Mouse (Mus musculus) hindbrain, embryonic 12.5 days (tissue): ENCODE data around the gene Ephx1. TPM values are rescaled to one million over a fixed set of nuclear protein-coding genes. Genes with fewer than 3 reads are reported as not detected.

Experiments used
- ATAC-seq: fragments of 200-750 bp; cut with Nextera tagmentation; 2 replicates; pipeline ENCODE4 v1.8.0; 2017; ENCODE audit warnings: moderate TSS enrichment; ENCODE audit not compliant: low FRiP score
- H3K27ac ChIP-seq: fragments of 300-500 bp; sonication (generic); 2 replicates; pipeline ENCODE4 v1.5.1; 2016; ENCODE audit warnings: mild to moderate bottlenecking
- H3K27me3 ChIP-seq: fragments of 300-500 bp; sonication (generic); 2 replicates; pipeline ENCODE4 v1.6.1; 2016; ENCODE audit warnings: mild to moderate bottlenecking
- H3K36me3 ChIP-seq: fragments of 300-500 bp; sonication (generic); 2 replicates; pipeline ENCODE4 v1.6.1; 2016; ENCODE audit warnings: mild to moderate bottlenecking
- H3K4me1 ChIP-seq: fragments of 300-500 bp; sonication (generic); 2 replicates; pipeline ENCODE4 v1.6.1; 2016
- H3K4me2 ChIP-seq: fragments of 300-500 bp; sonication (generic); replicated peaks from 2 replicates; pipeline ENCODE4 v1.6.1; 2016; ENCODE audit warnings: mild to moderate bottlenecking
- H3K4me3 ChIP-seq: fragments of 300-500 bp; sonication (generic); 2 replicates; pipeline ENCODE4 v1.5.1; 2016; ENCODE audit warnings: mild to moderate bottlenecking
- H3K9ac ChIP-seq: fragments of 300-500 bp; sonication (generic); 2 replicates; pipeline ENCODE4 v1.6.1; 2016; ENCODE audit warnings: mild to moderate bottlenecking, moderate library complexity
- H3K9me3 ChIP-seq: fragments of 300-500 bp; sonication (generic); replicated peaks from 2 replicates; pipeline ENCODE4 v1.6.1; 2016; ENCODE audit warnings: mild to moderate bottlenecking
- WGBS: fragments of 180-500 bp; shearing (Covaris S2); methylation state at CpG from one replicate; pipeline ENCODE4 v1.1.7; 2016; 5-methylcytosine and 5-hydroxymethylcytosine counted together
- polyA plus RNA-seq: library from polyadenylated mRNA; unstranded; fragments of >200 nt; fragmentation: Nextera tagmentation; extraction: Ambion mirVana; gene quantifications from 2 replicates; pipeline ENCODE4 v1.2.1, GENCODE M21; 2016

The Ephx1 gene
- polyA plus RNA-seq, result 2.1 and 2.4 TPM in 2 replicates

- H3K36me3 ChIP-seq, result no peaks in the 10 kb centered on the region
- peaks cover 14% of the 10 kb centered on the region for H3K4me1 ChIP-seq
- H3K27me3 ChIP-seq, result peaks cover 5% of the 10 kb centered on the region
- H3K4me2 ChIP-seq, result no peak within 1 kb of the TSS
- H3K9ac ChIP-seq, result no peak within 1 kb of the TSS
- H3K4me3 ChIP-seq, result no peak within 1 kb of the TSS
- H3K9me3 ChIP-seq, result no peaks in the 10 kb centered on the region
- ATAC-seq, result no peak
- H3K27ac ChIP-seq, result no peak within 1 kb of the TSS
- WGBS, result 61% methylated on average over 5 of the region's 5 CpGs
Measured at GRCm38 (mm10) chr1:181020756-181021487, at the start of gene Ephx1. TSS of gene Ephx1 (minus strand) at chr1:181020904.

GRCm38 (mm10) chr1:181069671-181070070 is 49.0 kb upstream of the Ephx1 start:
- 69% methylated on average over 11 of the region's 11 CpGs for WGBS
- H3K27ac ChIP-seq, result no peak overlapping the region
- no peak for ATAC-seq

DNA sequence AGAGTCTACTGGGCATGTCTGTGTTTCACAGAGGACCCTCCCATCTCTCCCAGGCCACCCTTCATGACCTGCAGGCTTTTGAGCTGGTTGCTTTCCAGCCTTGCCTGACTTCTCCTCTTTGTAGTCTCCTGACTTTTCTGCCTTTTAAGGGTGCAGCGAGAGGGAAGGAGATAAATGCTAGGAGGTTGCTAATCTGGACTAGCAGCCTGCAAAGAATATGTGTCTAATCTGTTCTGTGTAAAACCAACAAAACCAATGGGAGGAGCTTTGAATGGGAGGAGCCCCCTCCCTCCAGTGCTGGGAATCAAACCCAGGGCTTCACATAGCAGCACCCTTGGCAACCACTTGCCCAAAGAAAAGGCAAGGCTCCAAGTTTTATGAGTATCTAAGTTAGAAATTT is 47.6 kb upstream of the Ephx1 start:
- WGBS, result 72% methylated on average over 1 of the region's 1 CpGs
- Histone ChIP-seq H3K9me3 (no peaks in the 10 kb centered on the region), H3K27ac (no peak overlapping the region), H3K4me2 (no peak overlapping the region), H3K36me3 (no peaks in the 10 kb centered on the region), H3K9ac (no peak overlapping the region), H3K4me3 (no peak overlapping the region), H3K4me1 (no peaks in the 10 kb centered on the region), H3K27me3 (no peaks in the 10 kb centered on the region)
- ATAC-seq, result no peak

More at GRCm38 (mm10) chr1:181069671-181070070, 49.0 kb upstream of the Ephx1 start:
- H3K4me1 ChIP-seq, result no peaks in the 10 kb centered on the region
- H3K9ac ChIP-seq, result no peak overlapping the region
- no peak overlapping the region for H3K4me3 ChIP-seq
- no peak overlapping the region for H3K4me2 ChIP-seq
- no peaks in the 10 kb centered on the region for H3K27me3 ChIP-seq
- no peaks in the 10 kb centered on the region for H3K36me3 ChIP-seq
- no peaks in the 10 kb centered on the region for H3K9me3 ChIP-seq

DNA sequence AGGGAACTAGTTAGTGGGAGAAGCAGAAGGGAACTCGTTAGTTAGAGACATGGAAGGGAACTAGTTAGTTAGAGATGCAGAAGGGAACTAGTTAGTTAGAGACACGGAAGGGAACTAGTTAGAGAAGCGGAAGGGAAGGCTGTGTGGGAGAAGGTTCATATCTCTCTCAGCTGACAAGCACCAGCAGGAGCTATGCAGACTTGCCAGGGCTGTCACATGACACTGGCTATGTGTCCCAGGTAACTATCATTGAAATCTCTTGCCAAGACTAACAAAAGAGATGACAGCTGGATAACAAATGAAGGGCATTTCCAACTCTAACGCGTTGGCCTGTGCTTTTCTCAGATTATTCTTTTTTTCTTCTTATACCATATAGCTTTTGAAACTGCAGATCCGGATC is 43.9 kb upstream of the Ephx1 start:
- Histone ChIP-seq H3K36me3 (no peaks in the 10 kb centered on the region), H3K4me1 (no peaks in the 10 kb centered on the region), H3K4me2 (no peak overlapping the region), H3K27me3 (no peaks in the 10 kb centered on the region), H3K9me3 (no peaks in the 10 kb centered on the region), H3K4me3 (no peak overlapping the region), H3K27ac (no peak overlapping the region), H3K9ac (no peak overlapping the region)
- ATAC-seq, result no peak
- 79% methylated on average over 6 of the region's 6 CpGs for WGBS

DNA sequence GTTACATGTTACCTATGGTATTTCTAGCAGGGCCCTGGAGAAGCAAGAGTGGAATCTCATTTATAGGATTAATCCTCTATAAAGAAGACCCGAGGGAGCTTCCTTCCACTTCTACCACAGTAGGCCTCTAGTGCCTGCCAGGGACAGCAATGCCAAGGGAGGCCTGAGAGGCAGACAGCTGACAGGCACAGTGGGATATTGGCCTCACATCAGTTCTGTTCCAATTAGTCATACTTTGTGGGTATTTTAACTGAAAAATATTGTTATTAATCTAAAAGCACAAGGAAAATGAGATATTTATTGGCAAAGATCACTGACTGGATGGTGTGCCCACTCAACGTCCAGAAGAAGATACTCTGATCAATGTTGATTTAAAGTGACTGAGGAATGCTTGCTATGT is 43.3 kb upstream of the Ephx1 start:
- Histone ChIP-seq H3K4me3 (no peak overlapping the region), H3K9ac (no peak overlapping the region), H3K27me3 (no peaks in the 10 kb centered on the region), H3K27ac (no peak overlapping the region), H3K4me2 (no peak overlapping the region), H3K4me1 (no peaks in the 10 kb centered on the region), H3K9me3 (no peaks in the 10 kb centered on the region), H3K36me3 (no peaks in the 10 kb centered on the region)
- 76% methylated on average over 2 of the region's 2 CpGs for WGBS
- no peak for ATAC-seq

GRCm38 (mm10) chr1:181061784-181062485 is 41.2 kb upstream of the Ephx1 start:
- Histone ChIP-seq H3K9me3 (no peaks in the 10 kb centered on the region; the same call in 1 of the 2 replicates), H3K27me3 (no peaks in the 10 kb centered on the region), H3K9ac (no peak overlapping the region), H3K4me1 (no peaks in the 10 kb centered on the region), H3K4me3 (no peak overlapping the region), H3K27ac (no peak overlapping the region), H3K4me2 (no peak overlapping the region), H3K36me3 (no peaks in the 10 kb centered on the region)
- no peak for ATAC-seq
- WGBS, result 56% methylated on average over 3 of the region's 3 CpGs

DNA sequence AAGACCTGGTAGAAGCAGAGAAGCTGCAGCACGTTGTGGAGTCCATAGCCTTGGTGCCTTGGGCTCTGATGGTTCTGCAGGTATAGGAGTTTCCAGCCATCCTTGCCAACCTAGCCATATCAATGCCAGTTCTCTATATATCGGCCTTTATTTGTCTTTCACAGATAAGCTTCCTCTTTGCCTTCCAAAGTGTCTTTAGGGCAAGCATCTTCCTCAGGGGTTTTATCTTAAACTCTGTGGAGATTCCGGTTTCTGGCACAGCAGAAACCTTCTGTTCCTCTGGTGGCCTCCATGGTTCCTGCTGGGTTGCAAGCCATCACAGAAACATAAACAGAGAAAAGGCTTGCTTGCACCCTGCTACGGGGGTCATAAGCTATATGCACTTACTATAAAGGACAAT is 32.2 kb upstream of the Ephx1 start:
- no peak for ATAC-seq
- 89% methylated on average over 4 of the region's 4 CpGs for WGBS
- H3K27me3 ChIP-seq, result no peaks in the 10 kb centered on the region
- no peak overlapping the region for H3K9ac ChIP-seq
- H3K4me2 ChIP-seq, result no peak overlapping the region
- H3K9me3 ChIP-seq, result no peaks in the 10 kb centered on the region; the same call in 1 of the 2 replicates
- H3K4me3 ChIP-seq, result no peak overlapping the region
- no peaks in the 10 kb centered on the region for H3K4me1 ChIP-seq
- no peaks in the 10 kb centered on the region for H3K36me3 ChIP-seq
- no peak overlapping the region for H3K27ac ChIP-seq

DNA sequence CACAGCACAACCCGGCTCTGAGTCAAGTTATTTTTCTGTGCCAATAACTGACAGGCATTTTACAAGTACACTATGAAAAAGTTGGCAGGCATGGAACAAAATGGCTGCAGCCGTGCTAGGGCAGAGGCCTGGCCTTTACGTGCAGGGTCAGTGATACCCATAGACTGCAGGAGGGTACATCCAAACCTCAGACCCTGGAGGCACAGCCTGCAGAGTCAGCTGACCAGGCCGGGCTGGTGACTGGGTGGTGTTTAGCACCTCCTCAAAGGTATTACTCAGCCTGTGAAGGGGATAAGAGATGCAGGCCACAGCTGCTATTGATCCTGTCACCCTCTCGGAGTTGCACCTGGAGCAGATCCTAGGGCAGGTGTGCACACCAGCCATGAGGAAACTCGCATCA is 30.2 kb upstream of the Ephx1 start, which contains the start of gene 9130409I23Rik:
Gene 9130409I23Rik, plus strand, starts transcription at position 301 of the 400 bp plus-strand sequence.
- H3K27me3 ChIP-seq, result no peaks in the 10 kb centered on the region
- no peak within 1 kb of the TSS for H3K4me2 ChIP-seq
- no peak within 1 kb of the TSS for H3K27ac ChIP-seq
- no peak within 1 kb of the TSS for H3K9ac ChIP-seq
- H3K4me1 ChIP-seq, result no peaks in the 10 kb centered on the region
- ATAC-seq, result no peak
- H3K9me3 ChIP-seq, result no peaks in the 10 kb centered on the region
- no peaks in the 10 kb centered on the region for H3K36me3 ChIP-seq
- H3K4me3 ChIP-seq, result no peak within 1 kb of the TSS
- 85% methylated on average over 6 of the region's 6 CpGs for WGBS

- H3K4me1 ChIP-seq, result no peaks in the 10 kb centered on the region
- H3K4me3 ChIP-seq, result no peak overlapping the region
- no peak overlapping the region for H3K9ac ChIP-seq
- H3K27me3 ChIP-seq, result no peaks in the 10 kb centered on the region
- H3K36me3 ChIP-seq, result no peaks in the 10 kb centered on the region
- H3K27ac ChIP-seq, result no peak overlapping the region
- ATAC-seq, result no peak
- H3K9me3 ChIP-seq, result no peaks in the 10 kb centered on the region
- no peak overlapping the region for H3K4me2 ChIP-seq
Measured at GRCm38 (mm10) chr1:181049328-181049842, 28.7 kb upstream of the Ephx1 start.

DNA sequence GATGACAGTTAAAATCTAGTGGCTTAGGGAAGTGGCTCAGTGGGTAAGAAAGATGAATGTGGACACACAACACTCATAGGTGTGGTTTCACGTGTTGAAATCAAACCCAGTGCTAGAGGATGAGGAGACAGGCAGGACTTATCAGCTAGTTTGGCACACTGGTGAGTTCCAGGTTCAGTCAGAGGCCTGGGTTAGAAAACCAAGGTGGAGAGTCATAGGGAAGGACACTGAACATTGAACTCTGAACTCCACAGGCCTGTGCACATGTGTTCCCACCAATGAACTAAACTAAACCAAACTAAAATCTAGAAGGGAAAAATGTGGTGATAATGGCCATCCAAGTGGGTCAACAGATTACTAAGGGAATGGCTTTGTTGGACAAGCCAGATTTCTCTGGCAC is 26.8 kb upstream of the Ephx1 start:
- no peak overlapping the region for H3K27ac ChIP-seq
- no peaks in the 10 kb centered on the region for H3K36me3 ChIP-seq
- ATAC-seq, result no peak
- WGBS, result 59% methylated on average over 1 of the region's 1 CpGs
- H3K9ac ChIP-seq, result no peak overlapping the region
- no peak overlapping the region for H3K4me2 ChIP-seq
- no peaks in the 10 kb centered on the region for H3K4me1 ChIP-seq
- no peak overlapping the region for H3K4me3 ChIP-seq
- H3K27me3 ChIP-seq, result no peaks in the 10 kb centered on the region
- H3K9me3 ChIP-seq, result no peaks in the 10 kb centered on the region

DNA sequence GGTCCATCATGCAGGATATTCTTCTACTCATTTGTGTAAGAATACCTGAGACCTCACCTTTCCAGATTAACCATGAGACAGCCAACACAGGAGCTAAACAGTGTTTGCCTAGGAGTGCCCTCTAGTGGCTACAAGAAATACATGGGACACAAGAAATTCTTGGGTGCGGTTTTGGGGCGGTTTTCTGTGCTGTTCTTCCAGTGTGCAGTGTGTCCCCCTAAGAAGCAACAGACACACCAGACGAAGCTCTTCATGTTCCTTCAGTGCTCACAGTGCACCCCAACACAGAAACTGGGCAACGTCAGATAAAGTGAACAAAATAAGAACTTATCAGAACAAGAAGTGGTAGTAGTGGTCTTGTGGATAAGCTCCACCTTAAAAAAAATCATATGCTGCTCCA is 18.9 kb upstream of the Ephx1 start:
- H3K9ac ChIP-seq, result no peak overlapping the region
- H3K4me1 ChIP-seq, result no peaks in the 10 kb centered on the region

GRCm38 (mm10) chr1:181037623-181038022 is 16.9 kb upstream of the Ephx1 start:
- H3K9me3 ChIP-seq, result no peaks in the 10 kb centered on the region
- 0 out of 2 replicates have a peak, but pooled peaks cover 3% of the 10 kb centered on the region for H3K27me3 ChIP-seq
- no peak overlapping the region for H3K27ac ChIP-seq
- no peaks in the 10 kb centered on the region for H3K4me1 ChIP-seq
- H3K4me2 ChIP-seq, result no peak overlapping the region
- no peak overlapping the region for H3K9ac ChIP-seq
- 75% methylated on average over 4 of the region's 4 CpGs for WGBS
- H3K36me3 ChIP-seq, result no peaks in the 10 kb centered on the region
- no peak for ATAC-seq
- no peak overlapping the region for H3K4me3 ChIP-seq

More for the DNA sequence above, 18.9 kb upstream of the Ephx1 start:
- H3K4me3 ChIP-seq, result no peak overlapping the region
- no peaks in the 10 kb centered on the region for H3K36me3 ChIP-seq
- no peak for ATAC-seq
- H3K4me2 ChIP-seq, result no peak overlapping the region; the same call in 1 of the 2 replicates
- no peaks in the 10 kb centered on the region for H3K9me3 ChIP-seq
- H3K27me3 ChIP-seq, result 0 out of 2 replicates have a peak, but pooled peaks cover 3% of the 10 kb centered on the region
- 11% methylated on average over 4 of the region's 4 CpGs for WGBS
- H3K27ac ChIP-seq, result no peak overlapping the region
